Mouse (Mus musculus): ENCODE results near the gene Gm20458.
A peak's percentile ranks its signal among the peaks of the same experiment; 100 is the strongest.

Gene Gm20458

GRCm38 (mm10) chr2:164460745-164461551 is at the start of gene Gm20458:
Gene Gm20458 (plus strand): TSS chr2:164460967.
- peak; percentile 95 for DNase-seq

- no peak for DNase-seq
Observed at GRCm38 (mm10) chr2:164414167-164414566, 46.6 kb upstream of the Gm20458 start.

DNA sequence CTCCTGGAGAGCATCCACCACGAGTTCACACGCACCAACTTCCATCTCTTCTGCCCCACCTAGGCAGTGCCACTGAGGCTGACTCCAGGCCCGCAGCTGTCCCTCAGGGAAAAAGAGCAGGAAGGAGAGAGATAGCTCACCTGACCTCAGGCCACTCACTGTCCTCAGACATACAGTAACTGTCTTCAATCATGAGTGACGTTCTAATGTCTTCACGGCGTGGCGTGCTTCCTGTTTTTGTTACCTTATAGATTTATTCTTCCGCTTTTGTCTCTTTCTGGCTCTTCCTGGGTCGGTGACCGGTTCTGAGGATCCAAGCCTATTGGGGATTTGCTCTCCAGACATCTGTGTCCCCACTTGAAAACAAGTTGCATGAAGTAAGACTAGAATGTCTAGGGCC is 46.2 kb upstream of the Gm20458 start:
- DNase-seq: no peak

DNA sequence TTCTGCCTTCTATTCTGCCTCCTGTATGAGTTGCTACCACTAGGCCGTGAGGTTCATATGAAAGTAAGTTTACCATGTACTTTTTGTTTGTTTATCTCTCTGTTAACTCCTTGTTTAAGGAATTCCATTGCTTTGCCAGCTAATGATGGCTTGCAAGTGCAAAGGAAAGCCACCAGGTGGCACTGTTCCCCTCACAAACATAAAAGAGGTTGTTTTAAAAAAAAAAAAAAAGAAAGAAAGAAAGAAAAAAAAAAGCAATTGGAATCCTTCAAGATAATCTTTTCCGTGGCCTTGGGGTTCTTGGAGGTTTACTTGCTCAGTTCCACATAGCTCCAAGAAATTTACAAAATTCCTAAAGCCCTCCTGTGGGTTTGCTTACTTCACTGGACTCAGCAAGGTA is 43.6 kb upstream of the Gm20458 start:
- DNase-seq: no peak

- peak; percentile 60 for DNase-seq
Observed at GRCm38 (mm10) chr2:164418308-164418875, 42.4 kb upstream of the Gm20458 start.

- DNase-seq: no peak
Observed at GRCm38 (mm10) chr2:164419489-164419888, 41.3 kb upstream of the Gm20458 start.

GRCm38 (mm10) chr2:164421306-164421705 is 39.5 kb upstream of the Gm20458 start:
- no peak for DNase-seq

DNA sequence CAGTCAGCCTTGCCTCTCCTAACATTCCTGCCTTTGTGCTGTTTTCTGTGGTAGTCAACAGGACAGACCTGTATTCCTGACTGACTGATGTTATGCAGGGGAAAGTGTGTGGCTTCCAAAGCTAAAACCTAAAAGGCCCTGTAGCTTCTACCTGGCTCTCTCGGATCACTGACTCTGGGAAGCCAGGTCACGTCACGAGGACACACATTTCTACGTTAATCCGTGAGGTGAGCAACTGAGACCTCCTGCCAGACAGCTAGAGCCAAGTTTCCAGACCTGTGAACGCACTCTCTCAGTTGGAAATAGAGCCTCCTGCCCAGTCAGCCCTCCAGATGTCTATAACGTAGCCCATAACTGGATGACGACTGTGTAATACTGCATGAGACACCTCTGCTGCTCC is 38.8 kb upstream of the Gm20458 start:
- peak; percentile 69 for DNase-seq

DNA sequence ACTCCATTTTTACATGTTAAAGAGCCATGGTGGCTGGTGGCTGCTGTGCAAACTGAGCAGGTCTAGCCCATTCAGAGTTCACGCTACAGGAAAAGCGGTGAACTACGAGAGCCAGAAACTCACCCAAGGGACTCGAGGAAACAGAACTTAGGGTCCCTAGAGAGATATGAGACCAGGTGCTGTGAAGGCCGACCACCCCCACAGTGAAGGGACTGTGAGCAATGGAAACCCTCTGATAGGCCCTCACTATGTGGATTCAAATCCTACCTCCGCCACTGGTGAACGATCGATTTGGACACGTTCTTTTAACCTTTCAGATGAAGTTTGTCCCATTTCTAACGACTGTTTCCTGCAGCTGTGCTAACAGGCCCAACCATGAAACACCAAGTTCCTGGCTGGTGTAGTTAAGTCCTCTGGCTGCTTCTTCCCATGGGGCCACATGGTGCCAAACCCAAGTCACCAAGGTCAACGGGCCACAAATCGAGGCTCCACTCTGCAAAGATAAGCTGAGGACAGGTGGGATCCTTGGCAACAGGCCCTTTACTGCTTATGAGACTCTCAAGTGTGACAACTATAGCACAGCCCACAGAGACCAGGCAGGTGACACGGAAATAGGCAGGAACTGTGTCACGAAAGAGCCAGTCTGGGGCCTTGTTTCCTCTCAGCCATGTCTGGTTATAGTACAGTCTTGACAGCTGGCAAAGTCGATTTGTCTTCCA is 37.9 kb upstream of the Gm20458 start:
- DNase-seq: no peak

DNA sequence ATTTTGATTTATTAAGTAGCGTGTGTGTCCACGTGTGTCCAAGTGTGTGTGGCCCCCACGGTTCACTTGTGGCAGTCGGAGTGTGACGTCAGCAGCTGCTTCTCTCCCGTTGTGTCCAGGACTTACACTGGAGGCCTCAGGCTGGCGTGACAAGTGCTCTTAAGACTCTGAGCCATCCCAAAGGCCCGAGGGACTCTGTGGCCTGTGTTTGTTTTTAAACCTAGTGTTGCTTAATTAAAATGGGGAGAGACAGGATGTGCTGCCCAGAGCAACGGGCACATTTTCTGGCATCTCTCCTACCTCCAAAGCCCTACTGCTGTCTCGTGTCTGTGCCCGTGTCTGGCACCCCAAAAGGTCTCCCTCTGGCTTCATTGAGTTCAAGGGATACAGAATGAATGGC is 37.3 kb upstream of the Gm20458 start:
- no peak for DNase-seq

DNA sequence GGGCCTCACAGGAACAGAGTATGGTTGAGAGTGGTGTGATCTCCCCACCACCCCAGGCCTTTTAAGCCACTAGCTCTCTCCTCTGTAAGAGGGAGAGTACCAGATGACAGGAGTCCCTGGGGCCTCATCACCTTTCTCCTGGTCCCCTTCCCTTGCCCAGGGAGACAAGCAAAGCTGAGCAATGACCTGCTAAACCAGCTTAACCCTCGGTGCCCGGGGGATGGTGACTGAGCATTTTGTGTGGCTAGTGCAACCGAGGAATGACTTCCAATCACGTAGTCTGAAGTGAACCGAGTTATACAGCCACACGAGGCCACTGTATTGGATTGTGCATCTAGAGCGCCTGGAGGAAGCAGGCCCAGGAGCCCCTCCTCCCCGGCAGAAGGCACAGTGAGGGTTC is 36.4 kb upstream of the Gm20458 start:
- DNase-seq: no peak

DNA sequence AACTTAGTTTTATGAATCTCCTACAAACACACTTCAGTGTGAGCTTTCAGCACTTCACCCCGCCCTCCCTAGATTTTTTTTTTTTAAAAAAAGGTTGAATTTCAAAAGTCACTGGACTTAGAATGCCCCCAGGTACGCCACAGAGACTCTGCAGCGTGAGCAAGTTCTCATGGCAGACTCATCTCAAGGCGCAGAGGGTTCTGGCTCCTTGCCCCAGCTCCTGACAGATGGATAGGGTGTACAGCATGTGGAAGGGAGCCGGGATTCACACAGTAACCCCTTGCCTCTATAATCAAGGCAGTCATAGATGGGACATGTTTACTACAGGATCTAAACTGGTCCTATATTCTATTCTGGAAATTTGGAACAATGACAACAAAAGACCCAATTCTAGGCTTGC is 35.4 kb upstream of the Gm20458 start:
- DNase-seq: peak; percentile 52

DNA sequence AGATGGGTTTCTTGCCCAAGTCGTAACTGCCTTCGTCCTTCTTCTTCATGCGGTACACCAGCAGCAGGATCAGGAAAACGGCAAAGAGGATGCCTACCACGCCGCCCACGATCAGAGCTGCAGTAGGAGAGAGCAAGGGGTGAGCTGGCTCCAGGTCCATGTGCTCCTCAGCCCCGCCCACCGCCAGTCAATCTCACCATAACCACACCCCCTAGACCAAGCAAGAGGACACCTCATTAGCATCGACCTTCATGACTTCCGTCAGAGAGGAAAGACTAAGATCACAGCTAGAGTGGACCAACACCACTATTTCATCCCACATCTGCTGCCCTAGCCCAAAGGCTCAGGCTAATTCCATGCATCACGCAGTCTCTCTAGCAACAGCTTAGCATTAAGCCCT is 34.6 kb upstream of the Gm20458 start:
- DNase-seq: peak; percentile 62

- no peak for DNase-seq
Observed at GRCm38 (mm10) chr2:164426952-164427351, 33.8 kb upstream of the Gm20458 start.

DNA sequence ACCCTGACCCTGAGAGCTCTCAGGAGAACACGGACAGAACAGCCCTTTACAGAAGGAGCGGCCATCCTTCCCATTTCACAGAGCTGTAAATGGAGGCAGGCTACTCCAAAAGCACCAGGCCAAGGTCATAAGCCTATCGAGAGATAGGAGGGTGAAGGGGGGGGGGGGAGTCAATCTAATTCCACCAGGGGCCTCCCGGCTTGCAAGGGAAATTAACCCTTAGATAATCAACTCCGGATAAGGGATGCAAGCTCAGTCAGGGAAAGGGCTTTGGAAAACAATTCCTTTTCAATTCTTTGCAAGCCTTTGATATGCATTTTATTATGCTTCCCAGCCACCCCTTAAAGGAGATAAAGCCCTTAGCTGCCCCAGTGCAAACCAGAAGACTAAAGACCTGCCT is 32.3 kb upstream of the Gm20458 start:
- no peak for DNase-seq

DNA sequence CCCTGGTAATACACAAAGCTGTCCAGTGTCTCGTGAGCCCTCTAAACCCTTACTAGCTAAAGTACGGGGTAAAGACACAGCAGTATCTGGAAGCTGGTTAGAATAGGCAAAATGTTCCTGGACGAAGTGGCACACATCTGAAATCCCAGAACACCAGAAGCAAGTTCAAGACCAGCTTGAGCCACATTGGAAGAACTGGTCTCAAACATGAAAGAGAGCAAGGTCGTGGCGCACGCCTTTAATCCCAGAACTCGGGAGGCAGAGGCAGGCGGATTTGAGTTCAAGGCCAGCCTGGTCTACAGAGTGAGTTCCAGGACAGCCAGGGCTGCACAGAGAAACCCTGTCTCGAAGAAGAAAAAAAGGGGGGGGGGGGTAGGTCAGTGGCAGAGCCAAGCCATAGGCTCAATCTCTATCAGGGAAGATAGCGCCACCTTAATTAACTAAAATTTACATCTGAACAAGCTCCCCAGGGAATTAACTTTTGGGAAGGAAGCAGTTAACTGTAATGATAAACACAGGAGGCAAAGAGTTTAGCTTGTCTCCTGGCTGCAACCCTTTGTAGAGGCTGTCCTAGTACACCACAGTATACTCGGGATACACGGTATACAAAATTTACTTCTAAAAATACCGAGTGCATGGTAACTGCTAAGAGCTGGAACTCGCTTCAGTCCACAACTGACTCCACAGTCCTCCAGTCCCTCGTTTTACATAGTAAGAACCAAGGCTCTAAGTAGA is 30.7 kb upstream of the Gm20458 start:
- no peak for DNase-seq

DNA sequence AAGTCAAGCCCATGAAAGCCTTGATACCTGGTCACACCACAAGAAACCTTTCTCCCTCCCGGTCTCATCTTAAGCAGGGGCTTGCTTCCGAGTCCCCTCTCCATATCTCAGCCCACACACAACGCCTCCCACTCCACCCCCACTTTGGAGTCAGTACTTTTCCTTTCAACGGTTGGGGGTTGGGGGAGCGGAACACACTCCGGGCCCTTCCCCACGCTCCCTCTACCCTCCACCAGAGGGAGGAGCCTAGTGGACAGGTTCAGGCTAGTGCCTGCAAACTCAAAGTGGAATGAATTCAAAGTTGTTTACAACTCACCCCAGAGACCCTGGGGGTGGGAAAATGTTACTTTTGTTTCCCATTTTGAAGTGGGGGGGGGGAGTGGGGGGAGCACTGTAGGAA is 30.1 kb upstream of the Gm20458 start:
- peak; percentile 71 for DNase-seq

DNA sequence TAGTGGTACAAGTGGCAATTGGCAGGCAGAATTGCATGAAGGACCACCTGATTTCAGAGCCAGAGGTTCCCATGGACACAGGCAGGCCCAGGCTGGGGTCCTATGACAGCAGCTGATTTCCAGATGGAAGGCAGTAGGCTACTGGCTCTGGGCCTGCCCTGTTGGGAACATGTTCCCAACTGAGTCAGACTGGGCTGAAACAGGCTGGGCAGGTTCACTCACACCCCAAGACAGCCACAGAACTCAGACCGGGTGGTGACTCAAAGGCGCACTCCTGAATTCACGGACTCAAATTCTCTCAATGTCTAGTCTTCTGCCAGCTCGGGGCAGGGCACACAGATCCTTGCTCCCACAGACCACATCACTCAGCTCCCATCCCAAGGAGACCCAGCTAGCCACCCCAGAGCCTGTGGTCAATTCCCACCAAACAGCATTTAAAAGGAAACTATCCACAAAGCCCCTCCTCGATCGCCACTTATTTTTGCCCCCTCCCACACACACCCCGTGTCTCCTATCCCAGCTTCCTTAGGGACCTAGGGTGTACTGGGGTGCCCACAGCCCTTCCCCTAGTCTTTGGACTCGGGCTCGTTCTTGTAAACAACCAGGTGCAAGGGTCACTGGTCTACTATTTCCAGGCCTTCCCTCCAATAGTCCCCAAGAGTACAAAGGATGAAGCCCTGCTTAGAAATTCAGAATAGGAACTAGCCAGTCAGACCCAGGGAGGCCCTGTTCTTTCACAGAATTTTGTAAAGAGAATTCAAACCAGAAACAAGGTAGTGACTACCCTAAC is 28.9 kb upstream of the Gm20458 start:
- no peak for DNase-seq

GRCm38 (mm10) chr2:164432541-164433191 is 28.1 kb upstream of the Gm20458 start:
- DNase-seq: peak; percentile 69

DNA sequence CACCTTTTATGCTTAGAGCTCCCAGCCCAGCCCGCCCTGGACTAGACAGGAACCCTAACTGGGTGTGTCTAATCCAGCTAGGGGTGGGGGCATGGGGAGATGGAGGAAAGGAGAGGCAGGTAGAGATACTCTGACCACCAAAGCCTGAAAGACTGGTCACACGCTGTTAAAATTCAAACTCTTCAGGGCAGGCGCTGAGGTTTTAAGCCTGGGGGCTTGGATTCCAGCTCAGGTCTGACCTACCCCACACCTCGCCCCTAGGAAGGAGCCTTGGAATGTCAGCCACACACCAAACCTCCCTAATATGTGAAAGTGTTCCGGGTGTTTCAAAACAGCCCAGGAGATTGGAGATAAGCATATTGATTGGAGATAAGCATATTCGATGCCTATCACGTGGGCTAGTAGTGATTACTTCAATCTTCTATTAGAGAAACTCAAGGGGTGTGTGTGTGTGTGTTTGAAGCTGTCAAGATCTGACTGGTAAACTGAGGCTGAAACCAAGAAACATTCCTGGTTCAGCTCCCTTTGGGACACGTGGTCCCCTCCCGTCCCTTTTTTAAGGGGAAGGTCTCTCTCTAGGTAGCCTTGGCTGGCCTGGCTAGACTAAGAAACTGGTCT is 27.4 kb upstream of the Gm20458 start:
- no peak for DNase-seq

GRCm38 (mm10) chr2:164434681-164435080 is 26.1 kb upstream of the Gm20458 start:
- peak; percentile 50 for DNase-seq
